Mouse (Mus musculus) E14TG2a.4 (cell line): ENCODE measurements around the gene Nans.

Experiments
- H3K27me3 ChIP-seq: 2 replicates; pipeline ENCODE4 v1.6.1; 2014; ENCODE audit warnings: low read length, control low read depth; ENCODE audit not compliant: insufficient read depth
- H3K36me3 ChIP-seq: 2 replicates; pipeline ENCODE4 v1.6.1; 2014; ENCODE audit warnings: low read length, control low read depth; ENCODE audit not compliant: insufficient read depth
- H3K4me1 ChIP-seq: replicated peaks from 2 replicates; pipeline ENCODE4 v1.6.1; 2014; ENCODE audit warnings: low read depth, low read length, control low read depth
- H3K4me3 ChIP-seq: replicated peaks from 2 replicates; pipeline ENCODE4 v1.5.1; 2014; ENCODE audit warnings: mild to moderate bottlenecking, low read length
- H3K9me3 ChIP-seq: 2 replicates; pipeline ENCODE4 v1.6.1; 2014; ENCODE audit warnings: low read length, control low read depth
- CTCF ChIP-seq: conservative IDR thresholded peaks from 2 replicates; pipeline ENCODE4 v1.5.1; 2014; ENCODE audit warnings: low read length
- NANOG ChIP-seq: IDR thresholded peaks from 2 replicates; pipeline ENCODE4 v1.6.1; 2014; ENCODE audit warnings: borderline replicate concordance, low read length, mixed read lengths
- POU5F1 ChIP-seq: IDR thresholded peaks from 2 replicates; pipeline ENCODE4 v1.6.1; 2014; ENCODE audit warnings: low read length, borderline replicate concordance

The Nans gene

DNA sequence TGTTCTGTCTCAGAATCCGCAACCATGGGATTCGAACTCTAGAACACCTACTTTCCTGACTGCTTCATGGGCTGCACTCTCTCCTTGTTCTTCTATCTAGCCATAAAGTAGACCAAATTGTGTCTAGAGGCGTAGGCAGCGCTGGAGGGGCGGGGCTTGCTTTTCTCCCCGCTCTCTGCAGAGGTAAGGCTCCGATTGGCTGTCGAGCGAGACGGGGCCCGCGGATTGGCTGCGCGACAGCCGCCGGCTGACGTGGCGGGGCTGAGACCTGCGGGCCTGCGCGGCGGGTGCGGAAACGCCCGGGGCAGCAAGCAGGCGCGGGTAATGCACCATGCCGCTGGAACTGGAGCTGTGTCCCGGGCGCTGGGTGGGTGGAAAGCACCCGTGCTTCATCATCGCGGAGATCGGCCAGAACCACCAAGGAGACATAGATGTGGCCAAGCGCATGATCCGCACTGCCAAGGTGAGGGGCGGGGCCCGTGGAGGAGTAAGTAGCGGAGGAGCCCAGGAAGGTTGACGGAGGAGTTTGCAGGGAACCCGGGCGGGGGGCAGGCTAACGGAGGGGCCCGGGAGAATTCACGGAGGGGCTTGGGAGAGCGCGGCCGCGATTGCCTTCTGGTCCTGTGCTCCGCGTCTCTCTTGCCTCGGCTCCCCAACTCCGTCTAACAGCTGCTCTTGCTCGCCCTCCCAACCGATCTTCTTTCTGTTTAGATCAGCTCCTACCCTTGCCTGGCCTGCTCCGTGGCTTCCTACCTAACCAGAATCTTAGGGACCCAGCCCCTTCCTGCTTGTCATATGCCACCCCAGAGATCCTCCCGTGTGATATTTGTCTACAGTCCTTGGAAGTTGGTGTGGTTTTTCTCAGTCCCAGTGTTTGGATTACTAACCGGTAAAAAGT lies at the start of gene Nans:
TSS of gene Nans (plus strand) at position 221 of the 898 bp plus-strand sequence.
- H3K4me3 ChIP-seq, result peak within 1 kb of the TSS; percentile 94
- H3K9me3 ChIP-seq, result no peaks in the 10 kb centered on the region

DNA sequence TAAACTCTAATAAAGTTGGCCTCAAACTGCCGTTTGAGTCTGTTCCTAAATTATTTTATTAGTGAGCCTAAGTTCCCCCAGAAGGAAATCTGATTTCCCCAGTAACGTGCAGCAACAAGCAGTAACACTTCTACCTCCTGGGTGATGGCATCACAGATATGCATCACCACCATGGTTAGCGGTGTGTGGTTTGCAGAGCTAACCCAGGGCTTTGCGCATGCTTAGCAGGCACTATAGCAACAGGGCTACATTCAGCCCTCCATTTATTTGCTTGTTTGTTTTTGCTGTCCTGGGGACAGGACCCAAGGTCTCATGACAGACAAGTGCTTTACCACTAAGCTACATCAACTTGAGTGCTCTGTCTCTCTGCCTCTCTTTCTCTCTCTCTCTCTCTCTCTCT lies 46.5 kb upstream of the Nans start:
- TF ChIP-seq CTCF (no peak), NANOG (no peak), POU5F1 (no peak)
- Histone ChIP-seq H3K4me3 (no peak overlapping the region), H3K9me3 (no peaks in the 10 kb centered on the region), H3K4me1 (peaks cover 12% of the 10 kb centered on the region), H3K36me3 (no peaks in the 10 kb centered on the region), H3K27me3 (0 out of 2 replicates have a peak, but pooled peaks cover 7% of the 10 kb centered on the region)

More for the DNA sequence above, at the start of gene Nans:
- TF ChIP-seq NANOG, result no peak
- no peak for TF ChIP-seq POU5F1
- TF ChIP-seq CTCF, result no peak
- no peaks in the 10 kb centered on the region for H3K27me3 ChIP-seq
- peaks cover 33% of the 10 kb centered on the region for H3K36me3 ChIP-seq
- peaks cover 51% of the 10 kb centered on the region for H3K4me1 ChIP-seq

DNA sequence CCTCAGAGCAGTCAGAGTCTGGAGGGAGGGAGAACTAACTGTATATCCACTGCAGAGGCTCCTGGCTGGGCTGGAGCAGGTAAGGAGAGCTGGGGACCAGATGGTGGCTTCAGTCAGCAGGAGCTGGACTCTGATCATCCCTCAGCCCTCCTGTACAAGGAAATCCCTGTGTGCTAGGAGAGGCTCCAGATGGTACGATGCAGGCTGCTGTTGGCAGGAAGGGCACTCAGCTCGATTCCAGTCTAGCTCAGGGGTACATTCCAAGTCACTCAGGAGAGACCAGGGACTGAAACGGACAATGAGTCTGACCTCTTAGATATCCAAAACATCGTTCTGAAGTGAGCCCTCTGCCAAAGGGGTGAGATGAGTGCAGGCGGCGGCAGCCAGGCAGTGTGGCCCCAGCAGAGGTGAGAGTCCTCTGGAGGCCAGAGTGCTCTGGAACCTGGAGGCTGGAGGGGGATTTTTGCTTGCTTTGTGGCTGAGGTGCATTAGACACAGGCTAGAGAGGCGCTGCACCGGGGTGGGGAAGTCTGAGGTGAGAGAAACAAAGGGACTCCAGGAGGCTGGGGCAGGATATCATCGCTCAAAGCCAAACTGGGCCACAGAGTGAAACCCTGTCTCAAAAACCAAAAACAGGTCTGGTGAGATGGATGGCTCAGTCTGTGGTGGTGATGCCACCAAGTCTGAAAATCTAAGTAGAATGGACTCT lies 43.7 kb upstream of the Nans start:
- no peaks in the 10 kb centered on the region for H3K9me3 ChIP-seq
- TF ChIP-seq CTCF (no peak), POU5F1 (no peak), NANOG (no peak)
- H3K4me3 ChIP-seq, result peak overlapping the region; percentile 53
- H3K27me3 ChIP-seq, result 0 out of 2 replicates have a peak, but pooled peaks cover 3% of the 10 kb centered on the region
- no peaks in the 10 kb centered on the region for H3K36me3 ChIP-seq
- H3K4me1 ChIP-seq, result peaks cover 33% of the 10 kb centered on the region

DNA sequence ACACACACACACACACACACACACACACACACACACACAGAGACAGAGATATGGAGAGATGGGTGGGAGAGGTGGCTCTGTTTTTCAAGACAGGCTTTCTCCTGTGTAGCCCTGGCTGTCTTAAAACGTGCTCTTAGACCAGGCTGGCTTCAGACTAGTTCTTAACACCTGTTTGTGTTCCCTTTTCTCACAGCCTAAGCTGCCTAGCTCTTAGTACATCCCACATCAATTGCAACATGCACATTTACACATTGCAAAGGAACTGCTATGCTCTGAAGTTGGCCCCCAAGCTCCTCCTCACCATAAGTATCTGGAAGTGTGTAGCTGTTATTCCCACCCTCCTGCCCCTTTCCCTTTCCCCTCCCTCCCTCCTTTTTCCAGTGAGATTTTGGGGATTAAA lies 41.6 kb upstream of the Nans start:
- Histone ChIP-seq H3K9me3 (no peaks in the 10 kb centered on the region), H3K36me3 (no peaks in the 10 kb centered on the region), H3K27me3 (no peaks in the 10 kb centered on the region), H3K4me1 (peaks cover 34% of the 10 kb centered on the region), H3K4me3 (no peak overlapping the region)
- TF ChIP-seq CTCF (no peak), NANOG (no peak), POU5F1 (no peak)

DNA sequence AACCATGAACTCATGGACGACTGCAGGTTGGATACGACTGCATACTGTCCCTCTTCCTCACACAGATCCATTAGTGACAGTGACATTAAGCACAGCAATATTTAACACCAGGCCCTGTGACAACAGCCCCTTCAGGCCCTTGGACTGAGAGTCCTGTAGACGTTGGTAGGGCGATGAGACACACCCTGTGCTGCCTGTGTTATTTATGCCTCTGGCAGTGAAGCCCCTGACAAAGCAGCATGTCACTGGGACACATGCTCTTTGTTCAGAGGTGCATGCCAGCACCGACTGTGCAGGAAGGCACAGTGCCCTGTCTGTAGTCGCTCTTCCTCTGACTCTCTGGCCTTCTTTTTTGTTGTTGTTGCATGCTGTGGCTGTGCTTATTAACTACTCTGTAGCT lies 40.2 kb upstream of the Nans start:
- TF ChIP-seq POU5F1 (no peak), NANOG (no peak), CTCF (no peak)
- Histone ChIP-seq H3K27me3 (no peaks in the 10 kb centered on the region), H3K4me1 (peaks cover 41% of the 10 kb centered on the region), H3K4me3 (no peak overlapping the region), H3K36me3 (peaks cover 7% of the 10 kb centered on the region; the same call in 1 of the 2 replicates), H3K9me3 (no peaks in the 10 kb centered on the region)

DNA sequence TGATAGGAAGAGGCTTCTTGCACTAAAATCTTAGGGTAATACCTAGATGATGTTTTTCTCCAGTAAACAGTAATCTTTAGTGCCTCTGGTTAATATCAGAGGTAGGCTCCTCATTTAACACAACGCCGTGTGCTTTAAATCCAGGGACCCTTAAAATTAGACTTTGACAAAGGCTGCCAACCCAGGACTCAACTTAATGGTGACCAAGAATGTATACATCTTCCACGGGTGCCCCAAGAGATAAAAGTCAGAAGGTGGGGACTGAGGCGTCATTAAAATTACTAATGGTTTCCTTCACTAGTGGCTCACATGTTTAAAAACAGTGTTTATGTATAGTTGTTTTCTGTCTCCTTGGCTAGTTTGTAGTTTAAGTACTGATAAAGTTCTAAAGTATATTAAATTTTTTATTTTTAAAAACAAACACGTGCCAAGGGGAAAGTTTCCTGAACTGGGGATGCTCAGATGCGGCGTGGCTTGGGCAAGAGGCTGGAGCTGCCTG lies 39.0 kb upstream of the Nans start:
- TF ChIP-seq POU5F1 (no peak), NANOG (no peak), CTCF (no peak)
- H3K27me3 ChIP-seq, result no peaks in the 10 kb centered on the region
- H3K36me3 ChIP-seq, result peaks cover 13% of the 10 kb centered on the region
- no peaks in the 10 kb centered on the region for H3K9me3 ChIP-seq
- H3K4me1 ChIP-seq, result peaks cover 51% of the 10 kb centered on the region
- H3K4me3 ChIP-seq, result peak overlapping the region; percentile 91

DNA sequence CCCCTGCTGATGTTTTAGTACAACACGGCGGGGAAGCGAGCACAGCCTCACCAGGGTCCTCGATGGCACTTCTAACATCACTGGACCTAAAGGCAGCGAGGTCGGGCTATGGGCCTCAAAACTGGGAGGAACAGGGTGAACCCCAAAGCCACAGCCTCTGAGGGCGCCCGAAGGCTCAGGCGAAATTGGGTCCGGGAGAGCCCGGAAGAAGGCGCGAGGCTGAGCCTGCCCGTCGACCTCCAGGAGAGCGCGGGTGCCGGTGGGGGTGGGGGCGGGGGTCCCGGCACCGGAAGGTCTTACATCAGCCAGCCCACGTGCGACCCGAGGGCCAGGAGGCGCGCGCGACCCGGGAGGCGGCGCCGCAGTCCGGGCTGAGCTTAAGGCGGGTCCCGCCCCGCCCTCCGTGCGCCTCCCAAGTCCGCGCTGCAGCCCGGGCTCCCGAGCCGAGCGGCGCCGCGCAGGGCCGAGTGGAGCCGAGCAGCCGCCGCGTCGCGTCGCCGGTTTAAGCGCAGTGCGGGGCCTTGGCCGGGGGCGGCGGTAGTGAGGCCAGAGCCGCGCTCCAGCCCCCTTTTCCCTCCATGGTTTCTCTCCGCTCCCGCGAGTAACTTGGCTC lies 38.4 kb upstream of the Nans start, which contains the start of gene Anp32b:
TSS of gene Anp32b (plus strand) at position 384 of the 613 bp plus-strand sequence.
- peaks cover 51% of the 10 kb centered on the region for H3K4me1 ChIP-seq
- no peaks in the 10 kb centered on the region for H3K27me3 ChIP-seq
- H3K9me3 ChIP-seq, result no peaks in the 10 kb centered on the region
- TF ChIP-seq POU5F1 (no peak), NANOG (no peak), CTCF (no peak)
- H3K4me3 ChIP-seq, result peak within 1 kb of the TSS; percentile 91
- H3K36me3 ChIP-seq, result peaks cover 19% of the 10 kb centered on the region
